Mouse (Mus musculus): ENCODE results near the gene Man1c1.

DNA sequence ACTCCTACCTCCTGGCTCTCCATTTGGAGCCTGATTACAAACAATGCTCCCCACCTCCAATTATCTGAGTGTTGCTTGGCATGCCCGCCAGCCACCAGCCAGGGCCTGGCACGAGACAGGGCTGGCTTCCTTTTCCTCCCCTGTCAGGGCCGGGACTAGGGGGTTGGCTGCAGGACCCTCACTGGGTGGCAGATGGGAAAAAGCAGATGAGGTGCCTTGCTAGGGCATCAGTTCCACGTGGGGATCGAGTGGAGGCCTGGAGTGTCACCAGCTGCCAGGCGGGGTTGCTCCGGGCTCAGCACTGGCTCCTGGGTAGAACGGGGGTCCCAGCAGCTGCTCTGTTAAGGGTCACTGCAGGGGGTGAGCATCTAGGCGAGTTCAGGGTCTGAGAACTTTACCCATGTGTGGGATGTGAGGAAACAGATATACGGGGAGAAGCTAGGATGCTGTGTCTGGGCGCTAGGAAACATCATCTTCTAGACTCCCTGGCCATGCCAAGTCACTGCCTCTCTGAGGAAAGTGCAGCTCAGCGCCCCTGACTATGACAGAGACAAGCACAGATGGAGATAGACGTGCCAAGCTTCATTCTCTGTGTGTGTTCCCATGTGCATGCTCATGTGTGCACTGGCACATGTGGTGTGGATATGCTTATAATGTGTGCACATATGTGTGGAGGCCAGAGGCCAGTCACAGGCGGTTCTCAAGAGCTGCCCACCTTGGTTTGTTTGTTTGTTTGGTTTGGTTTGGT lies 133.2 kb downstream of the Man1c1 start:
- no peak for TF ChIP-seq EP300 (optimal IDR thresholded peaks at IDR 0.05)
- no peak for TF ChIP-seq CTCF (IDR thresholded peaks at IDR 0.05; ENCODE audit: low read depth)
